Mouse (Mus musculus): ENCODE measurements around the gene Tmcc1.

The Tmcc1 gene

DNA sequence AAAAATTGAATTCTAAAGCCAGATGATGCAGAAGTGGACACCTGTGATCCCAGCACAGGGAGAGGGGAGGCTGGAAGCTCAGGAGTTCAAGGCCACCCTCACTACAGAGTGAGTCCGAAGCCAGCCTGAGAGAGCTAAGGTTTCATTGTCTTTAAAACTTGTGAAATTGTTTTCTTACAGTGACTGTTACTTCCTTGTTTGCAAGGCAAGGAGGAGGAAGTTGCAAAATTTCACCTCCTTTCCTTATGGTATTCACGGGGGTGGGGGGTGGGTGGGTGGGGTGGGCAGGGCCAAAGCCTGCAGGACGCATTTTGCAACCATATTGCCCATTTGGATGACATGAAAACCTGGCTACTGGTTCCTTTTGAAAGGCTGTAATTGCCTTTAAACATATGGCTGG, 179.6 kb downstream of the Tmcc1 start:
- no peak for DNase-seq (ENCODE audit: low spot score)

- DNase-seq (ENCODE audit: low spot score), result peak; percentile 67
These were observed 182.7 kb downstream of the Tmcc1 start for GRCm38 (mm10) chr6:116010541-116010940.

GRCm38 (mm10) chr6:116009426-116009825, 183.9 kb downstream of the Tmcc1 start:
- no peak for DNase-seq (ENCODE audit: low spot score)

DNA sequence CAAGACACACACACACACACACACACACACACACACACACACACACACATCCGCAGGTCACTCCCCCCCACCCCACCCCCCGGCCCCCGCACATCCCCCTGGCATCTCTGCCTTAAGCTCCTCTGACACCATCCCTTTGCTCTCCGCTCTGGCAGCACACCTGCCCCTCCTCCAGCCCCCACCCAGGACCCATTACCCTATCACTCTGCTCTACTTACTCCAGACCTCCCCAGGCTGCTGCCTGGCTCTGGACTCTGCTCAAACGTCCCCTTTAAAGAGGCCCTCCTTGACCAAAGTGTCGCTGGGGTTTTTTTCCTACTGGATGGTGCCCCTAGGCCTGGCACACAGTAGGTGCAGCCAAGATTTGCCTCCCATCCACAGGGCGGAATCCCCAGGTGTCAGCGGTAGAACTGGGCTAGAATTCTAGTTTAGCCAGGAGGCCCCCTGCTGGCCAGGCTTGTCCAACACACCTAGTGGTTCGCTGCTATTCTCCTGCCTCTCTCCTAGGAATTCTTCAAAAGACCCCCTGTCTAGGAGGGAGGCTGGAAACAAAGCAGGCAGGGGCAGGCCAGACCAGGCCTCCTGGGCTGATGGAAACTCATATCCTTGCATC, 185.6 kb downstream of the Tmcc1 start:
- no peak for DNase-seq (ENCODE audit: low spot score)

DNA sequence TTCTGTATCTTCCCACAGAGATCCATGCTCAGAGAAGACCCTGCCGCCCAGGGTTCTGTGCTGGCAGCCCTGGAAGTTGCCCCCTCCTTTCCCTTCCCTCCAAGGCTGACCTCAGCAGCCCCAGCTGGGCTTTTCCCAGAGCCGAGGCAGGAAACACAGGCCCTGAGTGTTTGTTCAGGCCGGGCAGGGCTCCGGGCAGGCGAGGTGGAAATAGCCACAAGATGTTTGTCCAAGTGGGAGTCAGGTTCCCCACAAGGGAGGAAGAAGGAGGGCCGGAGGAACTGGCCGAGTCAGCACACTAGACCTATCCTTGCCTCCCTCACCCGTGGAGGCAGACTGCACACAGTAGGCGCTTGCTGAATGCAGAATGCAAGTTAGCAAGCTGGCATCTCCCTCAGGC, 186.6 kb downstream of the Tmcc1 start:
- DNase-seq (ENCODE audit: low spot score), result no peak

DNA sequence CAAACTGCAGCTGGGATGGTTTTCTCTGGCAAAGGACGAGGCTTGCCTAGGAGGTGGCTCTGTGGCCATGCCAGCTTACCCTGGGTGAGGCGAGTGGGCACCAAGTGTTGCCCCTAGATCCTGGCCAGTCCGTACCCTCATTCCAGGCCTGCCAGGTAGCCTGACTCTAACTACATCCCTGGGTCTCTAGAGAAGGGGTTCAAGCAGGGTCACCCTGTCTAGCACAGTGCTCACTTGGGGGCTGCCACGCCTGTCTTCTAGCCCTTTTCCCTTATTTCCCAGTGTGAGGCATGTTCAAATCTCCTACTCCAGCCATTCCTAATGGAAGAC, 187.4 kb downstream of the Tmcc1 start:
- no peak for DNase-seq (ENCODE audit: low spot score)

GRCm38 (mm10) chr6:116005275-116005958, 187.9 kb downstream of the Tmcc1 start:
- DNase-seq (ENCODE audit: low spot score), result no peak

DNA sequence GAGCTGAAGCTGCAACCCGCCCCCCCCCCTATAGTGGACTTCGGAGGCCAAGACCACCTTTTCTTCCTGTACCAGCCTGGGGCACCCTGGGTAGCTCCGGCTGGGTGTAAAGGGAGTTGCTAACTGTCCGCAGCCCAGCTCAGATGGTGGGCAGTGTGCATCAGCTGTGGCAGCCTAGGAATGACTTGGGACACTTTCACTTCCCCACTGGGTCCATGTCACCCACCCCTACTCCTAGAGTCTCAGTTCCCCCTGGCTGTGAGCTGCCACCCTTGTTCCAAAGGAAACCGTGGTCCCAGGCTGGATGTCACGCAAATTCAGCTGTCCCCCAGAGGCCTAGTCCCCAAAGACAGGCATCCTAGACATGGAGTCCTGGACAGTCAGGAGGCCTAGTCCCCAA, 188.6 kb downstream of the Tmcc1 start:
- no peak for DNase-seq (ENCODE audit: low spot score)

GRCm38 (mm10) chr6:116004069-116004468, 189.2 kb downstream of the Tmcc1 start:
- DNase-seq (ENCODE audit: low spot score), result no peak

DNA sequence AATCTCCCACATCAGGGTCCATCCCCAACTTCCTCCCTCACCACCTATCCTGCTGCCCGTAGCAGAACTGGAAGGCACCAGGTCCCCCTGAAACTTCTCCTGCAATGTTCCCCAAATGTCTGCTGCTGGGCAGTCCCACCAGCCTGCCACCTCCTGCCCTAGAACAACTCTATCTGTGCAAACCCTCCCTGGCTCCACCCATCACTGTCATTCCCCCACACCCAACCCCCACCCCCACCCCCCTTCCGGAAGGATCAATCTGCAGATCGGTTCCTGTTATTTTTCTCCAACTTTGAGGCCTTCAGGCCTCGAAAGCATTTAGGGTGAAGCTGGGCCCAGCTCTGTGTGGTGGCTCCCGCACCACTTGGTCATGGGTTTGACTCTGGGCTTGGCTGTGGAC, 189.8 kb downstream of the Tmcc1 start:
- DNase-seq (ENCODE audit: low spot score), result no peak

DNA sequence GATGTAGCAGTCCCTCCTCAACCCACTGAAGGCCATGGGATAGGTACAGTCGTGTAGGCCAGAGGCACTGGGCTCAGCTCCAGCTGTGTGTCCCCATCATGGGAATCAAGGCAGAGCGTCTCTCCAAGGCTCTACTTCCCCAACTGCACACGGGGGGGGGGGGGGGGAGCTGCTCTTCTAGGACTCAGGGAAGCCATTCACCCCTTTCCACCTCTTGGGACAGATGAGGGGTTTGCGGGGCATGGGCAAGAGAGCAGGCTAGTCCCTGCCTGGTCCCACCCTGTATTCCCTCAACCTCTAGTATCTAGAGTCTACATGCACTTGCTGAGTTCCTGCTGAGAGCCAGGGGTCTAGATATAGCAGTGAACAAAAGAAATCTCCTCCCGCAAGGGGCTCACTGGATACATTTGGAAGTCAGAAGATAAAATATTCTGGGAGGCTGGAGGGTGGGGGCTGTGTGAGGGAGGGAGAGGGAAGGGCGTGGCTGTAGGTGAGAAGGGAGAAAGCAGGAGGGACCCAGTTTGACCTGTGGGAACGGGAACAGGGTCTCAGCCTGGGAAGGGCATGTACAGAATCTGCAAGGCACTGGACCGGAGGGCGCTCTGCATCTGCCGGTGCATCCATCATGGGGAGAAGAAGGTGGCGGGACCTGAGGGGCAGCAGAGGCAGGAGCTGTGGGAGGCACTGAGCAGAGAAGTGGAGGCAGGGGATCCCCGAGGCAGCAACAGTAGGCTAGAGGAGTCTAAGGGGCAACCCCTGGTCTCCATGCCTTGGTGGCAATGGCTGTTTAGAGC, 190.8 kb downstream of the Tmcc1 start:
- no peak for DNase-seq (ENCODE audit: low spot score)

DNA sequence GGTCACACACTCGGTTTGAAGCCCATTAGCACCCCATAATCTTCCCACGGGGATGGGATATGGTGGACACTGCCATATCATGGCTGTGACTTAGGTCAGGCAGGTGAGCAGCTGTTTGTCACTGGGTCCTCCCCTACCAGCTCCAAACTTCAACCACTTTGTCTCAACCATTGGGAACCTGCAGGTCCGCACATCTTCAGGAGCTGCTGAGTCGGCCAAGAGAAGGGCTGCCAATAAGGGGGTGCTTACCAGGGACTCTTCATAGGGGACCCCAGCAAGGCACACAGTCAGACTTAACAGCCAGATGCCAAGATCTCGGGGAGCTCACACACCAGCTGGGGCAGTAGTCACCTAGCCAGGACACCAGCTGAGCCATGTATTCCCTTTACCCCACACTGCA, 192.4 kb downstream of the Tmcc1 start:
- no peak for DNase-seq (ENCODE audit: low spot score)

GRCm38 (mm10) chr6:115999227-115999626, 194.1 kb downstream of the Tmcc1 start:
- no peak for DNase-seq (ENCODE audit: low spot score)

DNA sequence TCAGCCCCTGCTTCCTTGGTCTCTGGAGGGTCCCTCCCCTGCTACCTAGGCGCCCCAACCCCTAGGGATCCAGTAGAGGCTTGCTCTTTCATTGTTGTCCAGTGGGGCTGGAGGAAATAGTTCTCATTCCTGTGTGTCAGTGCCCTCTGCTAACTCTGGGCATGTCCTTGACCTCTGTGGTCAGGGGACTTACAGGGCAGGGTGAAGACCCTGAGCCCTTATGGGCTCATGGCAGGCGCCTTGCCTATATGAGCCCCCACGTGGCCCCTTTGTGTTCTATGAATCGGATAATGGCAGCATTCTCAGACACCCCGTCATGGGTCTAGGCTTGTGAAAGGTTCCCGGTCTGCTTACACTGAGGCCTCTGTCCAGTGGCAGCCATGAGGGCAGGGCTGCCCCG, 194.5 kb downstream of the Tmcc1 start:
- no peak for DNase-seq (ENCODE audit: low spot score)

DNA sequence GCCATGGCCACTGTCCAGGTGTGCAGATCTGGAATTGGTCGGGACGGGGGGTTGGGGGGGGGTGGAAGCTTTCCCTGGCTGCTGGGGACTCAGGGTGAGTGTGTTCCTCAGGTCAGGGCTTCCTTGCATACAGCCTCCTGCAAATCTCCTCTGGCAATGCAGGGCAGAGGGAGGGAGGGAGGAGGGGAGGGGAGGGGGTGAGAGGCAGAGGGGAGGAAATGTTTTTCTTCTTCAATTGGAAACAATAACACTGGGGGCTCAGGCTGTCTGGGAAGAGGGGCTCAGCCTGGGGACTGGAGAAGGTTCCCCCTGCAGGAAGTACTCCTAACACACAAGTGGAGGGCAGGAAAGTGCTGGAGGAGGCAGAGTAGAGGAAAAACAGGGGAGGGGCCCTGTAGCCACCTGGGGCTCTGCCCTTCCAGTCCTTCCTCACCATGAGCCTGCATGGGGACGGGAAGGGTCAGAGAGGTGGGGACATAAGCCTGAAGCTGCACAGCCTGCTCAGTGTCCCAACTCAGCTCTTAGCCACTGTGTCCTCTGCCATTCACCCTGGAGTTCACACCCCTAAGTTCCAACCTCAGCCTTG, 195.5 kb downstream of the Tmcc1 start:
- no peak for DNase-seq (ENCODE audit: low spot score)

GRCm38 (mm10) chr6:115996171-115996851, 197.0 kb downstream of the Tmcc1 start:
- no peak for DNase-seq (ENCODE audit: low spot score)

DNA sequence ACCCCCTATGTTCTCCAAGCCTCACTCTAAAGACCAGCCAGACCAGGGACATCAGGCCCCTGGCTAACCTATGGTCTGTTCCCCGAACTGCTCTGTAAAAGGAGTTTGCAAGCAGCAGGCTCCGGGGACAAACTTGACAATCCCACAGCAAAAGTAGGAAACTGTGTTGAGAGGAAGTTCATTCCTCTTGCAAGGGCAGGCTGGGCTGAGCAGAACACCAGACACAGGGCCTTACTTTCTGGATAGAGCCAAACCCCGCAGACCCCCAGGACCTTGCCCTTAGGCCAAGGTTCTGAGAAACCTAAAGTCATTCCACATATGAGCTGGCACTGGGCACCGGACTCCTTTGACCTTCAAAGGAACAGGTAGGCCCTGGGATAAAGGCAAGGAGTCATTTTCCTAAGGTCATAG, 197.8 kb downstream of the Tmcc1 start:
- no peak for DNase-seq (ENCODE audit: low spot score)

DNA sequence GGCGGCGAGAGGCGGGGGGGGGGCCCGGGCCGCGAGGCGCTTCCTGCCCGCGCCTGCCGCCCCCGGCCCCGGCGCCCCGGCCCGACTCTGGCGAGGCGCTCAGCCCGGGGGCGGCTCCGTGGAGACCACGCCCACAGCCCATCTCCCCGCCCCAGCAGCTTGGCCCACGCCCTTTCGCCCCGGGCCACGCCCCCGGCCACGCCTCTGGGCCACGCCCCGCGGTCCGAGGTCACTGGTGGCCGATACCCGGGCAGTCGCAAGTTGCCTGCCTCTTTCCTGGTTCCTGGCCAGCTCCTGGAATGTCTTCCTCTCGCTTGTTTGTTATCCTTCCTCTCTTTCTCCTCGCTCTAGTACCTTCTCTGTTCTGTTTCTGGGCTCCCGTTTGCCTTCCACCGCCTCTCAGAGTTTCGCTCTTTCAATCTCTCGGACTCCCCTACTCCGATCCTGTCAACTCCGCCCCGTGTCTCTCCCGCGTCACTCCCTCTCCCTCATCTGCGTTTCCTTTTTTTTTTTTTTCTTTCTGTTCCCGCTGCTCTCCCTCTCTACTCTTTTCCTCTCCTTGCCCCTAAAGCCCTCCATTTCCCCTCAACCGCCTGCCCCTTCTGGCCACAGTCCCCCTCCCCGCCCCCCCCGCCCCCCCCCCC, 198.3 kb downstream of the Tmcc1 start, which contains the start of gene Plxnd1:
Gene Plxnd1, minus strand, starts transcription at position 129 of the 644 bp plus-strand sequence.
- DNase-seq (ENCODE audit: low spot score), result peak; percentile 70

GRCm38 (mm10) chr6:115994146-115994876, 199.0 kb downstream of the Tmcc1 start:
- DNase-seq (ENCODE audit: low spot score), result no peak

DNA sequence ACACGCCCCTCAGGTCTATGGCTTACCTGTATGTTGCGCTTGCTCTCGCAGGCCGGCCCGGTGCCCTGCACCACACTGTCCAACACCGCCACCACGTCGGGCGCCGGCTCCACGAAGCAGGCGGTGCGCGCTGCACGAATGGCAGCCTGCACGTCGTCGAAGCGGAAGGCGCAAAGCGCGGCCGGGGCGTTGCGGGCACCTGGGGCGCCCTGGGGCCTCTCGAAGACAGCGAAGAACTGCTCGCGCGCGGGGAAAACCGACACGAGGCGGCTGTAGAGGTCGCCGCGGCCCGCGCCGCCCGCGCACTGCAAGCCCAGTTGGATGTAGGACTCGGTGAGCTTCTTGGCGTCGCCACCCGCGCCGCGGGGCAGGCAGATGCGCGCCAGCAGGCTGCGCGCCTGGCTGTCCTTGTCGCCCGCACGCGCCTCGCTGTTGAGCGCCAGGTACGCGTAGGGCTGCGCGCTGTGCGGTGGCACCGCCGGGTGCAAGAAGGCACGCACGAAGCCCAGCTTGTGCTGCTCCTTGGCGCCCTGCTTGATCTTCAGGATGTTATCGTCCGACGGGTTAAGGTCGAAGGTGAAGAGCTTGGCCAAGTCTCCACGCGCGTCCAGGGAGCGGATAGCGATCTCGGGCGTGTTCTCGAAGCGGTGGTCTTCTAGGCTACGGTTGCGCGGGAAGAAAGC, 199.7 kb downstream of the Tmcc1 start:
- DNase-seq (ENCODE audit: low spot score), result no peak

Measured in c-Kit-positive CD71-positive TER-119-positive erythroid progenitor cells, embryonic 14.5 days (primary cell).